Mouse (Mus musculus) CH12.LX (cell line): ENCODE results near the gene Pip5k1c. TPM values are rescaled to one million over a fixed set of nuclear protein-coding genes. Genes with fewer than 3 reads are reported as not detected.

Experiments
- DNase-seq: peaks from one replicate; pipeline ENCODE4 v3.0.0-alpha.2; 2013; ENCODE audit errors: extremely low read depth
- H3K27ac ChIP-seq: 2 replicates; pipeline ENCODE4 v1.5.1; 2012; ENCODE audit warnings: low read depth, mild to moderate bottlenecking, control low read depth, moderate library complexity; ENCODE audit not compliant: insufficient read depth
- H3K27me3 ChIP-seq: replicated peaks from 2 replicates; pipeline ENCODE3; 2012; ENCODE audit warnings: inconsistent platforms
- H3K36me3 ChIP-seq, 2 experiments: replicated peaks in 1 of 2; 2 replicates each; pipeline versions ENCODE3 to v1.6.1; 2012; ENCODE audit warnings: inconsistent platforms in 1 of 2, low read length in 1 of 2, mild to moderate bottlenecking in 1 of 2, mixed read lengths in 1 of 2, moderate library complexity in 1 of 2; ENCODE audit not compliant: control insufficient read depth in 1 of 2, insufficient read depth in 1 of 2
- H3K4me1 ChIP-seq, 2 experiments: 2 replicates each; pipeline ENCODE4 v1.6.1; 2012; ENCODE audit warnings: inconsistent platforms in 1 of 2, moderate library complexity in 1 of 2; ENCODE audit not compliant: insufficient read depth in 2 of 2, control insufficient read depth in 1 of 2
- H3K4me2 ChIP-seq: 2 replicates; pipeline ENCODE4 v1.6.1; 2012; ENCODE audit warnings: low read depth, mild to moderate bottlenecking, control low read depth; ENCODE audit not compliant: poor library complexity, insufficient read depth, severe bottlenecking
- H3K4me3 ChIP-seq, 3 experiments: fragments of 150-350 bp in 1 of 3; sonication (generic) in 1 of 3; replicated peaks in 1 of 3; 2 replicates each; pipeline versions ENCODE3 to v1.5.1; 2011 to 2012; ENCODE audit warnings: low read depth in 2 of 3, low read length in 2 of 3, mild to moderate bottlenecking in 2 of 3, moderate library complexity in 2 of 3, control low read depth in 1 of 3, improper control_type of control experiment in 1 of 3, inconsistent platforms in 1 of 3, mixed read lengths in 1 of 3; ENCODE audit not compliant: poor library complexity in 1 of 3
- H3K79me2 ChIP-seq: replicated peaks from 2 replicates; pipeline ENCODE4 v1.6.1; 2012; ENCODE audit warnings: mild to moderate bottlenecking, moderate library complexity; ENCODE audit not compliant: control insufficient read depth, poor library complexity, insufficient read depth, severe bottlenecking; ENCODE audit errors: extremely low read depth
- H3K9ac ChIP-seq: 2 replicates; pipeline ENCODE4 v1.6.1; 2012; ENCODE audit warnings: low read depth, mild to moderate bottlenecking, control low read depth, moderate library complexity; ENCODE audit not compliant: insufficient read depth
- H3K9me3 ChIP-seq: replicated peaks from 2 replicates; pipeline ENCODE3; 2012; ENCODE audit warnings: low read length, inconsistent platforms, mixed read lengths
- BHLHE40 ChIP-seq: IDR thresholded peaks from 2 replicates; pipeline ENCODE4 v1.6.1; 2011; ENCODE audit warnings: mild to moderate bottlenecking, low read depth, low read length, improper control_type of control experiment
- ELF1 ChIP-seq: IDR thresholded peaks from 2 replicates; pipeline ENCODE4 v1.6.1; 2014; ENCODE audit warnings: low read depth, mild to moderate bottlenecking, inconsistent platforms, low read length, improper control_type of control experiment
- HCFC1 ChIP-seq: IDR thresholded peaks from 2 replicates; pipeline ENCODE4 v1.6.1; 2012; ENCODE audit warnings: low read depth, mild to moderate bottlenecking, inconsistent platforms, low read length, improper control_type of control experiment
- JUN ChIP-seq: IDR thresholded peaks from 2 replicates; pipeline ENCODE4 v1.6.1; 2011; ENCODE audit warnings: low read depth, mild to moderate bottlenecking, low read length, improper control_type of control experiment, moderate library complexity; ENCODE audit not compliant: insufficient read depth
- JUND ChIP-seq: conservative IDR thresholded peaks from 2 replicates; pipeline ENCODE4 v1.6.1; 2011; ENCODE audit warnings: low read depth, low read length, improper control_type of control experiment
- KAT2A ChIP-seq: IDR thresholded peaks from 2 replicates; pipeline ENCODE4 v1.6.1; 2012; ENCODE audit warnings: low read length, improper control_type of control experiment, inconsistent platforms; ENCODE audit not compliant: insufficient replicate concordance
- MAFK ChIP-seq: IDR thresholded peaks from 2 replicates; pipeline ENCODE4 v1.6.1; 2011; ENCODE audit warnings: low read length, improper control_type of control experiment; ENCODE audit not compliant: insufficient replicate concordance
- MYC ChIP-seq: IDR thresholded peaks from 2 replicates; pipeline ENCODE4 v1.6.1; 2011; ENCODE audit warnings: low read depth, mild to moderate bottlenecking, improper control_type of control experiment, low read length
- NELFE ChIP-seq: IDR thresholded peaks from 2 replicates; pipeline ENCODE4 v1.6.1; 2011; ENCODE audit warnings: low read depth, low read length, improper control_type of control experiment
- RAD21 ChIP-seq: IDR thresholded peaks from 2 replicates; pipeline ENCODE4 v1.6.1; 2011; ENCODE audit warnings: low read depth, mild to moderate bottlenecking, low read length, improper control_type of control experiment, moderate library complexity
- RCOR1 ChIP-seq: conservative IDR thresholded peaks from 2 replicates; pipeline ENCODE4 v1.6.1; 2012; ENCODE audit warnings: low read depth, mild to moderate bottlenecking, inconsistent platforms, low read length, improper control_type of control experiment
- TBP ChIP-seq: conservative IDR thresholded peaks from 2 replicates; pipeline ENCODE4 v1.6.1; 2011; ENCODE audit warnings: low read depth, low read length, improper control_type of control experiment
- UBTF ChIP-seq: IDR thresholded peaks from 2 replicates; pipeline ENCODE4 v1.6.1; 2012; ENCODE audit warnings: low read depth, mild to moderate bottlenecking, inconsistent platforms, low read length, improper control_type of control experiment, moderate library complexity
- USF2 ChIP-seq: conservative IDR thresholded peaks from 2 replicates; pipeline ENCODE4 v1.6.1; 2011; ENCODE audit warnings: low read depth, low read length, improper control_type of control experiment
- ZKSCAN1 ChIP-seq: IDR thresholded peaks from 2 replicates; pipeline ENCODE4 v1.6.1; 2012; ENCODE audit warnings: low read depth, inconsistent platforms, low read length, improper control_type of control experiment, borderline replicate concordance
- ZMIZ1 ChIP-seq: IDR thresholded peaks from 2 replicates; pipeline ENCODE4 v1.6.1; 2012; ENCODE audit warnings: low read depth, mild to moderate bottlenecking, inconsistent platforms, low read length, improper control_type of control experiment
- dilution Hi-C: fragments of 300-500 bp; cut with MboI; formaldehyde crosslinking; loops from 2 replicates; pipeline ENCODE4 v1.14.3; 2020; ENCODE audit warnings: low sequenced_read_pairs; ENCODE audit not compliant: extremely low pct_unique_long_range_greater_than_20kb, extremely low pct_ligation_motif_present
- in situ Hi-C: fragments of 300-500 bp; cut with MboI; formaldehyde crosslinking; loops from 3 replicates; pipeline ENCODE4 v1.14.3; 2019; ENCODE audit warnings: low sequenced_read_pairs, low pct_ligation_motif_present, low pct_unique_long_range_greater_than_20kb, mixed read lengths
- polyA plus RNA-seq: library from polyadenylated mRNA; unstranded; fragments of >175 nt; gene quantifications from 2 replicates; pipeline ENCODE4 v1.2.1, GENCODE M21; 2012; ENCODE audit warnings: low read depth; ENCODE audit not compliant: insufficient read length
- total RNA-seq, 2 experiments: library from RNA; depleted of rRNA; stranded (reverse); fragments of 300-350 nt in 1 of 2; fragments of >200 nt in 1 of 2; gene quantifications; 2 replicates each; pipeline ENCODE4 v1.2.3; 2012 to 2014

Pip5k1c gene
- total and polyA plus RNA-seq, 3 experiments = 11.4 to 51.4 (median 12.6) TPM

GRCm38 (mm10) chr10:81268643-81269412, 23.9 kb upstream of the Pip5k1c start:
- Histone ChIP-seq H3K27ac (no peak overlapping the region), H3K9me3 (no peaks in the 10 kb centered on the region), H3K4me2 (peak overlapping the region; percentile 57), H3K79me2 (peaks cover 17% of the 10 kb centered on the region), H3K36me3 (peaks cover 57 to 63% of the 10 kb centered on the region in 2 experiments), H3K9ac (peak overlapping the region; percentile 95), H3K4me1 (peaks cover 11 to 34% of the 10 kb centered on the region in 2 experiments), H3K4me3 (peak overlapping the region; percentile 84 to 98 (median 96)), H3K27me3 (no peaks in the 10 kb centered on the region)
- in situ Hi-C loops = no loop called here
- TF ChIP-seq TBP = no peak
- TF ChIP-seq JUN = no peak
- no peak for TF ChIP-seq RAD21
- no peak for TF ChIP-seq MAFK
- TF ChIP-seq ZMIZ1 = no peak
- TF ChIP-seq ZKSCAN1 = no peak
- TF ChIP-seq USF2 = no peak
- no peak for TF ChIP-seq HCFC1
- no peak for TF ChIP-seq MYC
- TF ChIP-seq RCOR1 = no peak
- TF ChIP-seq KAT2A = no peak
- TF ChIP-seq UBTF = no peak
- no peak for TF ChIP-seq ELF1
- TF ChIP-seq JUND = no peak
- TF ChIP-seq BHLHE40 = no peak
- dilution Hi-C loops = no loop called here
- no peak for DNase-seq

GRCm38 (mm10) chr10:81272356-81272755, 20.4 kb upstream of the Pip5k1c start:
- H3K9ac ChIP-seq = no peak overlapping the region
- H3K4me3 ChIP-seq = no peak overlapping the region
- peaks cover 7 to 29% of the 10 kb centered on the region in 2 experiments for H3K4me1 ChIP-seq
- no peak for DNase-seq
- H3K9me3 ChIP-seq = no peaks in the 10 kb centered on the region
- H3K27me3 ChIP-seq = no peaks in the 10 kb centered on the region
- H3K27ac ChIP-seq = no peak overlapping the region
- dilution Hi-C loops (no loop called here), in situ Hi-C loops (no loop called here)
- H3K4me2 ChIP-seq = no peak overlapping the region
- H3K79me2 ChIP-seq = peaks cover 14% of the 10 kb centered on the region
- TF ChIP-seq ZMIZ1 (no peak), NELFE (no peak), UBTF (no peak)
- TF ChIP-seq, all 38 proteins: peak for 0
- peaks cover 46 to 57% of the 10 kb centered on the region in 2 experiments for H3K36me3 ChIP-seq
